Mouse (Mus musculus) hematopoietic stem cell, adult 5-6 weeks (primary cell): ENCODE measurements around the gene Neurod1. TPM values are rescaled to one million over a fixed set of nuclear protein-coding genes. Genes with fewer than 3 reads are reported as not detected.

ENCODE experiments used
- total RNA-seq: library from RNA; stranded (forward); fragments of 172-1452, 232-1000 nt; gene quantifications from 2 replicates; pipeline ENCODE4 v1.2.3, GENCODE M21; 2017

The Neurod1 gene
- total RNA-seq, 1 experiment from 2014 or later: not detected

Other genes starting within 250 kb of the Neurod1 start
- gene Itga4, start 201.3 kb downstream of the Neurod1 start, total RNA-seq: 117 and 133 TPM in 2 replicates
- gene Cerkl, start within 50 bp of the Neurod1 start, total RNA-seq: 7.8 and 8.7 TPM in 2 replicates
- 19.5 and 23.8 TPM in 2 replicates for gene Itprid2, start 178.6 kb upstream of the Neurod1 start, total RNA-seq